Mouse (Mus musculus) cortical plate, adult 2 months (tissue): ENCODE data around the gene Haao. TPM values are rescaled to one million over a fixed set of nuclear protein-coding genes. Genes with fewer than 3 reads are reported as not detected.

ENCODE experiments used
- H3K27ac ChIP-seq: fragments of 200-500 bp; 2 replicates; pipeline ENCODE4 v1.5.1; 2012; ENCODE audit warnings: low read length, control low read depth, inconsistent platforms; ENCODE audit not compliant: insufficient read depth
- H3K4me1 ChIP-seq: fragments of 200-500 bp; 2 replicates; pipeline ENCODE4 v1.6.1; 2011; ENCODE audit warnings: low read length; ENCODE audit not compliant: control insufficient read depth, insufficient read depth
- H3K4me3 ChIP-seq: fragments of 200-500 bp; 2 replicates; pipeline ENCODE4 v1.5.1; 2011; ENCODE audit warnings: mild to moderate bottlenecking, low read length, control low read depth; ENCODE audit not compliant: insufficient read depth
- CTCF ChIP-seq: fragments of 200-500 bp; IDR thresholded peaks from 2 replicates; pipeline ENCODE4 v1.5.1; 2011; ENCODE audit warnings: mild to moderate bottlenecking, control low read depth, low read length; ENCODE audit not compliant: insufficient read depth; ENCODE audit errors: extremely low read depth
- POLR2A ChIP-seq: fragments of 200-500 bp; IDR thresholded peaks from 2 replicates; pipeline ENCODE4 v1.6.1; 2011; ENCODE audit warnings: mild to moderate bottlenecking, low read length, control low read depth; ENCODE audit not compliant: insufficient read depth; ENCODE audit errors: extremely low read depth
- polyA plus RNA-seq: library from polyadenylated mRNA; depleted of rRNA; stranded (reverse); fragments of >200 nt; gene quantifications from 2 replicates; pipeline ENCODE4 v1.2.3, GENCODE M21; 2012

The Haao gene
- polyA plus RNA-seq, 1 experiment, result 0.88 TPM

DNA sequence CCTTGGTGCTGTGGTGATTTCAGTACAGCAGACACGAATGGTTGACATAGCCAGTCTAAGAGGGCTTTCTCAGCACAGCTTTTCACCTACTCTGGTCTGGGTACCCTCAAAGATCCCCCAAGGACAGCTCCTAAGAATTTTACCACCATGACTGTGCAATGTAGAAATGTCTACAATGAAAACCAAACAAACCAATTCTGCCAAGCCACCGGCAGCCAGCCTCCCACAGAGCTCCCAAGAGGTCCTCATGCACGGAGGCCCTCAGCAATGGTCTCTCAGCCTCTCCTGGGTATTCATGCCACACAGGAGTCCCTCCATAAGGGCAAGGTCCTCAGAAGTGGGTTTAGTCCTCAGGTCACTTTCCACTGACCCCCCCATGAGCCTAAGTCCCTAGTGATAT lies 38.6 kb upstream of the Haao start:
- TF ChIP-seq CTCF, result no peak
- TF ChIP-seq POLR2A, result no peak
- Histone ChIP-seq H3K27ac (no peak overlapping the region), H3K4me3 (no peak overlapping the region), H3K4me1 (peaks cover 2% of the 10 kb centered on the region; the same call in 1 of the 2 replicates)

DNA sequence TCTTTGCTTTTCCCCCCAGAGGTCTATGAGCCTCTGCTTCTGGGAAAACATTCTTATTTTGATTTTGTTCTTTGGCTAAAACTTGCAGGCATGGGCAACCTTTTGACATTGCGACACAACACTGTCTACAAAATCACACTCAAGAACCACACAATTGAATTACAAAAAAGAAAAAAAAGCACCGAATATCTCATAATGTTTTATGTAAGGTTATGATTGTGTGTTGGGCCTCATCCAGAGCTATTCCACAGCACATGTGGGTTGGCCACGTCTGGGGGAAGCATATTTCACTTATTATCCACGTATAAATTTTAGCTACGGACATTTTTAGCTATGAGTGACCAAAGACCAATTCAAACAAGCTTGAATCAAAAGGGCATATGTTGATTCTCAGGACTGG lies 38.0 kb upstream of the Haao start:
- H3K27ac ChIP-seq, result no peak overlapping the region
- peaks cover 2% of the 10 kb centered on the region; the same call in 1 of the 2 replicates for H3K4me1 ChIP-seq
- H3K4me3 ChIP-seq, result no peak overlapping the region
- TF ChIP-seq POLR2A, result no peak
- TF ChIP-seq CTCF, result no peak

DNA sequence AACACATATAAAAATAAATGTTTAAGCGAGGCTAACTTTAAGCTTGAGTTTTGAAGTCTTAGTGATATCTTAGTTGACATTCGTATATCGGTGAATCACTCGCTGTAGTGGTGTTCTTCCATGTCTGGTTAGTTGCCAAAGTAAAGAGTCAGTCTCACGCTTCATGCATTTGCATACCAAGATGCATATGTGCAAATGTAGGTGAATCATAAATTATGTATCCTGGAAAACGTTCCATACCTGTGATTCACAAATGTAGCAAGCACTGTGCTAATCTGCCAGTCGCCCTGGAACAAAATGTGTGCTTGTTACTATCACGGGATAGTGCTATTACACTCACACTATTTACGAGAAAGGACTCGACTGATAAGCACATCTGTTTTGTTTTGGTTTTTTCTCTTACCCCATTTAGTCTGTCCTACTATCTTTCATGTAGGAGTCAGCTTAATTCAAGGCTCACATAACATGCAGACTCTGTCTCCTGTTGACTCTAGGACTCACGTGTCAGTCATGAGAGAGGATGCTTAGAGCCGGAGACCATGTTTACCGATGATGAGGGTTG lies 37.3 kb upstream of the Haao start:
- Histone ChIP-seq H3K4me1 (peaks cover under 1% of the 10 kb centered on the region; the same call in 1 of the 2 replicates), H3K4me3 (no peak overlapping the region), H3K27ac (no peak overlapping the region)
- no peak for TF ChIP-seq CTCF
- TF ChIP-seq POLR2A, result no peak

DNA sequence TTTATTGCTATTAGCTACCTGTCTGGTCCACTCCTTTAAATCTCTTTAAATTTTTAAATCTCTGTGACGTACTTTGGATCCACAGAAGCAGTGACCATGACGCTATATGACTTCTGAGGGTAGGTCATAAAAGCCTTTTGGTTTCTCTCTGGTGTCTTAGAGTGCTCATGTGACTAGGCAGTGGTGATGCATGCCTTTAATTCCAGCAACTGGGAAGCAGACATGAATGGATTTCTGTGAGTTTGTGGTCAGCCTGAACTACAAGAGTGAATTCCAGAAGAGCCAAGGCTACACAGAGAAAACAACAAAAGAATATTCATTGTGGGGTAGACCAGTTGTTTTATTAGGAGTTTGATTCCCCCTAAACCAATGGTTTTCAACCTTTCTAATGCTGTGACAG lies 35.0 kb upstream of the Haao start:
- H3K4me3 ChIP-seq, result no peak overlapping the region
- no peak for TF ChIP-seq CTCF
- no peak for TF ChIP-seq POLR2A
- no peaks in the 10 kb centered on the region for H3K4me1 ChIP-seq
- no peak overlapping the region for H3K27ac ChIP-seq

DNA sequence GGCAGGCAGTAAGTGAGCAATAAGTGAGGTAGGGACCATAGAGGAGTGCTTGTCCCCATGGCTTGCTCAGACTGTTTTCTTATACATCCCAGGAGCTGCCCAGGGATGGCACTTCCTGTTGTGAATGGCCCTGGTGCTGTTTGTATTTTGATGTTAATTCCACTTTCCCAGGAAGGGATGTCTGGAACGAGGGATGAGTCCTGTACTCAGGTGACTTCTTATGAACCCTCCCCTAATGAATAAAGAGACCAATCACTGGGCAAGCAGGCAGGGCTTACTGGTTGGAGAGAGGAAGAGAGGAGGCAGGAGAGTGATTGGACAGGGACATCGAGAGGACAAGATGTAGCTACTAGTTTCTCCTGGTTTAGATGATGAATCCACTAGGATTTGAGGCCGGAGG lies 33.3 kb upstream of the Haao start:
- no peak overlapping the region for H3K4me3 ChIP-seq
- no peaks in the 10 kb centered on the region for H3K4me1 ChIP-seq
- TF ChIP-seq CTCF, result no peak
- no peak for TF ChIP-seq POLR2A
- H3K27ac ChIP-seq, result no peak overlapping the region

DNA sequence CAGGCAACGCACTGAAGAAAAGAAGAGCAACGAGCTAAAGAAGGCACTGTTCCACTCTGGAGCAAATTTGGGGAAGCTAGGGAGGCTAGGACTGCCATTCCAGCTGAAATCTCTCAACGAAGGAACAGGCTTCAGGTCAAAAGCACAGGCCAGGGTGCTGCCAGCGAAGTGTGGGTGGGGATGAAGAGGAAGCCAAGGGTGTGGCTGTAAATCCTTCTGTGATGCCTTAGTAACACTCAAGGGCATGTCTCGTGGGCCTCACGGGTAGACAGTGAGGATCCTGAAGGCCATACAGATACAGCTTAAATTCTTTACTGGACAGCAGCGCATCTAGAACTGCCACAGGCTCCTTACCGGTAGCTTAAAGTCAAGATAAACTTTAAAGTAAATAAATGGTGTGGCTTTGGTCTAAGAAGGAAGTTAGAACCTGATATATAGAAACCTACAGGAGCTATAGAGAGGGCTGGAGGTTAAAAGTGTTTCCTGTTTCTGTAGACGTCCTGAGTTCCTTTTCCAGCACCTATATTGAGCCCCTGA lies 32.5 kb upstream of the Haao start:
- no peak for TF ChIP-seq POLR2A
- no peak for TF ChIP-seq CTCF
- H3K4me3 ChIP-seq, result no peak overlapping the region
- no peak overlapping the region for H3K27ac ChIP-seq
- no peaks in the 10 kb centered on the region for H3K4me1 ChIP-seq

DNA sequence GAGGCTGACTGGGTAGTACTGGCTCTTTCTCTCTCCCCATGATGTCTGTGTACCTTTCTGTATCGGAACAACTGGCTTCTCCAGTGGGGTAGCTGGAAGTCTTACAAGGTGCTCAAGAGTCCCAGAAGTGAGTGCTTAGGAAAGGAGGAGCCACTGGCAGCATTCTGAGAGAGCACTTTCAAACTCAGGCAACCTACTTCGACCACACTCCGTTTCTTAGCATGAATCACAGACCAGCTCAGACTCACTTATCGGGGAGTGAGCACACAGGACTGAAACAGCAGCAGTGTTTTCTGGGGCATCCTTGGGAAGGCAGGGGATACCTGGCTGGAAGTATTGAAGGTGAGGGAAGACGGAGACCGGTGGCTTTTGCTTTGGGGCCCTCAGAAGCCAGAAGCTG lies 31.9 kb upstream of the Haao start:
- Histone ChIP-seq H3K4me1 (no peaks in the 10 kb centered on the region), H3K4me3 (no peak overlapping the region), H3K27ac (no peak overlapping the region)
- no peak for TF ChIP-seq CTCF
- TF ChIP-seq POLR2A, result no peak

DNA sequence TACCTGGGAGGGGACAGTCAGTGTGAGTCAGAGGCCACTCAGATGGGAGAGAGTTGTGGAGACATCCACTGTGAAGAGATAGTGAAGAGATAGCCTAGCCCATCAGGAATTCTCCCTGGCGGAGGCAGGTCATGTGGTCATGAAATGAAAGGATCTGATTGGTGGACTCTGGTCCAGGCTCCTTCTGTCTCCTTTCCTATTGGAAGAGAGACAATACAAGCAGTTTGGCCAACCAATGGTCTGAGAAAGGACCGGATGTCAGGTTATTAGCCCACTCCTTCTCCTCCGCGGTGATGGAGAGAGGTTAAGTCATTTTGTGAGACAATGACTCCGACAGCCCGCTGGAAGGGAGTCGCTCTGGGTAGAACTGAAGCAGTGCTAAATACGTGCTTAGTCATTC lies 26.8 kb upstream of the Haao start:
- H3K4me3 ChIP-seq, result no peak overlapping the region
- no peak overlapping the region for H3K27ac ChIP-seq
- H3K4me1 ChIP-seq, result no peaks in the 10 kb centered on the region
- no peak for TF ChIP-seq POLR2A
- no peak for TF ChIP-seq CTCF

DNA sequence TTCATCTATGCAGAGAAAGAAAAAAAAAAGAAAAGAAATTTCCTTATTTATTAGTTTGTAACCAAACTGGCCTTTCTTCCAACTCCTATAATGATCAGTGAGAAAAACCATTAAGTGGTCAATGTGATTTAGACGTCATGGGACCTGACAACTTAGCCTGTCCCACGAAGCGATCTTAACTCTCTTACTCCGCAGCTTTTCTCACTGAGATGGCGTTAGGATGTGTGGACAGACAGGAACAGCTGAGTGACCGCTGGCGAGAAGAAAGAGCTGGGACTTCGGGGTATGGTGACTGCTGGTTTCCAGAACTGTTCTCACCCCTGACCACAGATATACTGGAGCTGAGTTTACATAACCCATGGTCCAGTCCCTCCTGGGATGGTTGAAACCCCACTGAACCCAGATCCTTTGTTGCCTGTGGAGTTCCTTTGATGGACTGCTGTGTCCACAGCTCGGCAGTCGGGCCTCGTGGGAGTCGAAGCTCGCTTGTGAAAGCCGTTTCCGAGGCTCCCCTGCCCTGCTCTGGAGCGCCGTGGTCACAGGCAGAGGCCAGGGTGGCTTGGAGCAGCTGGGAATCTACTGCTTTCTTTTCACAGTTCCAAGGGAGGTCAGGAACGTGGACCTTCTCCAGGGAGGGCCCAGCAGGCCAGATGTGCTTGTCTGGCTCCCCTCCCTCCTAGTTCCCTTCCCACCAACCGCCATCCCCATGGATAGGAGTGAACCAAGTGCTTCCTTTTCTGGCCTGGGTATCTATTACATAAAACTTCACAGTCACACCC lies 25.8 kb upstream of the Haao start:
- no peaks in the 10 kb centered on the region for H3K4me1 ChIP-seq

More for the DNA sequence above, 25.8 kb upstream of the Haao start:
- TF ChIP-seq POLR2A (no peak), CTCF (no peak)
- Histone ChIP-seq H3K27ac (no peak overlapping the region), H3K4me3 (no peak overlapping the region)
